Mouse (Mus musculus) gastrocnemius, postnatal 25 days (tissue): ENCODE results near the gene Nxph3. TPM values are rescaled to one million over a fixed set of nuclear protein-coding genes. Genes with fewer than 3 reads are reported as not detected.
"Not testable (repeated sequence)": the region's sequence is repeated elsewhere in the genome, so short reads cannot be mapped to it uniquely, and the experiment has no call there.

Experiments
- DNase-seq: peaks from one replicate; pipeline ENCODE4 v3.0.0; 2022
- total RNA-seq, 2 experiments: library from RNA; stranded (reverse); gene quantifications; 1 replicate in 1 of 2; 2 replicates in 1 of 2; pipeline ENCODE4 v1.2.3; 2021

Nxph3 gene
- total RNA-seq, 2 experiments from 2014 or later: 0.16 to 0.26 TPM

DNA sequence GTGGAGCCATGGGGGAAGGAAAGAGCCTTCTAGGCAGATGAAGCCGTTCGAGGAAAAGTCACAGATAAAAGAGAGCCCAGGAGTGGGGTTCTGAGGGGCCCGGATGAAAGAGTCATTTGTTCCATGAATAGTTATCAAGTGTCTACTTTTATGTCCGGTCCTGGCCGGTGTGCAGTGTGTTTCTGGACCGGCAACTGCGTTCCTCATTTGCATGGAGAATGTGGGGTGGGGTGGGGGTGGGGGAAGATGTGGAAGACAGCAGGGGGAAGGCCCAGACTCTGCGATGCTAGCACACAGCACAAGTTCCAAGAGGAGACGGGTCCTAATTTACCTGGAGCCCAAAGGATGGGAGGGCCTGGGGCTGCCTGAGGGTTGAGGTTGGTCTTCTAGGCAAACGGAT, 4.9 kb upstream of the Nxph3 start:
- DNase-seq: no peak

DNA sequence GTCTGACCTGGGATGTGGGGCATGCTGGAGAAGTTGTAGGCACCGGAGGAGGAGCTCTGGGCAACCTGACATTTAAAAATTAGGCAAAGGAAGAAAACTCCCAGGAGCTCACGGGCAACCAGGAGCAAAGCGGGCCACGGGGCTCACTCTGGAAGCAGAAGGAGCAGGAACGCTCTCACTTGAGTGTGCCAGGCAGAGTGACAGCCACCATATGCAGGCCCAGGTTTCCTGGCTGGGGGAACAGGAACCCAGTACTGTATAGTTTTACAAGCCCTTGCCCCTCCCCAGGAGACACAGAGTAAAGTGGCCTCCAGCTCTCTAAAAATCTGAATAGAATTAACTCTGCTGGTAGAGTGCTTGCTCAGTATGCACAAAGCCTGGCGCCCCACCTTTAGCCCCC, 2.8 kb upstream of the Nxph3 start:
- no peak for DNase-seq

DNA sequence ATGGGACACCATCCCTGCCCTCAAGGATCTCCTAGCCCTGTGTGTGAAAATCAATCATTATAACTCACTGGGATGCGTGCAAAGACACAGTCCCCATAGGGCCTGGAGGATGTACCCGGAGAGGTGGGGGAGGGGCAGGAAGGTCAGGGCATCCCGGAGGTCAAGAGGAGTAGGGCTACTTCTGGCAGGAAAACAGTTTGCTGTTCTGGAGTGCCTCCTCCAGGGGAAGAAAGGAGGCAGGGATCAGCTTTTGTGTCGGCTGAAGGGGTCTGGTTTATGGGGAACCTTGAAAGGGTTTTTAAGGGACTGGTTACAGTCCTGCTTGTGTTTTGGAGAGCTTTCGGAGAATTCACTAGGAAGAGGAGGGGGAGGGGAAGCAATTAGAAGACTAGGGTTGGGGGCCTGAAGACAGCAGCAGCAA, 2.1 kb upstream of the Nxph3 start:
- DNase-seq: no peak

DNA sequence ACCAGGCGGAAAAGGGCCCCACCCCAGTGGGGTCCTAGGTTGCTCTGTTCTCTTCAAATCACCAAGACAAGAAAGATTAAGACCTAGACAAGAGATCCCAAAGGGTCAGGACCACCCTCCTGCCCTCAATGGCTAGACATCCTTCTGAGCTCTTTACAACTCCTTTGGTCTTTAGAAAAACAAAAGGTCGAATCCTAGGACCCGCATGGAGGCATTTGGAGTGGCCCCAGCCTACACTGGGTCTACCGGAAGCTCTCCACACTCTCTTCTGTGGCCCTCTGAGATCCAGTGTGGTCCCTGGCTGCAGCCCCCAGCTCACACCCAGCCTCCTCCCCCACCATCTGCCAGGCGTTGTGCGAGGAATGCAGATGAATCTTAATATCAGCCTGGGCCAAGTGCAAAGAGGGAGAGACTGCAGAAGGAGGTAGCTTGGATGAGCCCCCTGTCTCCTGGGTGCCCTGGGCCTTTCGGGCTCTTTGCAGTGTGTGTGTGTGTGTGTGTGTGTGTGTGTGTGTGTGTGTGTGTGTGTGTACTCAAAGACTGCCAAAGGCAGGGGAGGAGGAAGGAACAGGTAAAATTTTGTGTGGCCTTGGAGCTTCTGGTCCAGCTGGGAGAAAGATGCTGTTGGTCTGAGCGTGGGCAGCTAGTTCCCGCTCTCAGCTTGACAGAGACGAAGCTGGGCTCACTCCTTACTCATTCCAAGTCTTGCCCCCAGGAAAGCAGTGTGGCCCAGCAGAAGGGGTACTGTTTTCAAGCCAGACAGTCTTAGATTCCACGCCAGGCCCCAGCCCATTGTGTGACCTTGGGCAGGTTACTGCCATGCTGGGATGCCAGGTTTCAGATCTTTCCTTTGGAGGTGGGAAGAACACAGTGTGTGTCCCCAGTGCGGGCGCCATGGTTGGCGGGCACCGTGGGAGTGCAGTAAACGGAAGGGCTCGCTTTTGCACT, 1.3 kb upstream of the Nxph3 start:
- no peak for DNase-seq

DNA sequence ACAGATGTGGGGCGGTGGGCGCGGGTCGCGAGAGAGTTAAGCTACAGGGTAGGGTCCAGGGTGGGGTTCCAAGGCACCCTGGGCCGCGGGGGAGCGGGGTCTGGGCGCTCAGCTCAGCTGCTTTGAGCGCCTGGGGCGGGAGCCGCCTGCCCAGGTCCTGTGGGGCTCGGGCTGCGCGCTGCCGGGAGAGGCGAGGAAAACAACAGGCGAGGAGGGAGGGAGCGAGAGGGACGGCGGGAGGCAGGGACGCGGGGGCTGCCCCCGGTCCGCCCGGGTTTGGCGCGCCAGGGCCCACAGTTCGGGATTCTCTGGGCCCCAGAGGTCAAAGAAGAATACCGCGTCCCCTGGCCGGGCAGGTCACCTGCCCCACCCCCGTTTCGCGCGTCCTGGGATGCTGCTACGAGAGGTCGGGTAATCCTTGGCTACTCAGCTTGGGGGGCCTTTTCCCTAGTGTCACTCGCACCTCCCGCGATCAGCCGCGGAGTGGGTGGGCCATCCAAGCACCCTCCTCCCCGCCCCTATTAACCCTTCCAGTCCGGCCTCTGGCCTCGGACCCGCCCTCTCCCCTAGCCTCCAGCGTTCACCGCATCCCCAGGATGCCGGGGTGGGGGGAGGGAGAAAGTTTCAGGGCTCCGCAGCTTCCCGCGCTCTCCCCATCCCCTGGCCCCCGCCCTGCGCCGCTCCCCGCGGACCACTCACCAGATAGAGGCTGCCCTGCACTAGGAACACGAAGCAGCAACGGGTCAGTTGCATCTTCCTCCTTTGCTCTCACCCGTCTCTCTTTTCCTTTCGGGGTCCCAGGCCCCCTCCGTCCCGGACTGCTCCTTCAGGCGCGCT, 691 bp downstream of the Nxph3 start:
- no peak for DNase-seq

DNA sequence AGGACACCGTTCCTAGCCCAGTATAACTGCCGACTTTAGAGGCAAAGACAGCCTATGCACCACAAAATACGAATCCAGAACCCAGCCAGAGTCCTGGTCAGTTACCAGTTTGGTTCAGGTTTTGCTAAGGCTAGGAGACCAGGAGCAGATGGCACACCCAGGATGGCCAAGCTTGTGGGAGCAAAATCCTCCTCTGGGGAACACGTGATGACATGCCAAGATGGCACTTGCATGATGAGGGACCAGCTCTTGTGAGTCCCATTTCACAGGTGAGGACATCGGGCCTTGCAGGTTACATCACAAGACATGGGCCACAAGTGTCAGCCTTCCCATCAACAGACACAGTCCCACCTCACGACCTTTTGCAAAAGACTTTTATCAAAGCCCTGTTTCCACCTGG, 2.0 kb downstream of the Nxph3 start:
- DNase-seq: no peak

DNA sequence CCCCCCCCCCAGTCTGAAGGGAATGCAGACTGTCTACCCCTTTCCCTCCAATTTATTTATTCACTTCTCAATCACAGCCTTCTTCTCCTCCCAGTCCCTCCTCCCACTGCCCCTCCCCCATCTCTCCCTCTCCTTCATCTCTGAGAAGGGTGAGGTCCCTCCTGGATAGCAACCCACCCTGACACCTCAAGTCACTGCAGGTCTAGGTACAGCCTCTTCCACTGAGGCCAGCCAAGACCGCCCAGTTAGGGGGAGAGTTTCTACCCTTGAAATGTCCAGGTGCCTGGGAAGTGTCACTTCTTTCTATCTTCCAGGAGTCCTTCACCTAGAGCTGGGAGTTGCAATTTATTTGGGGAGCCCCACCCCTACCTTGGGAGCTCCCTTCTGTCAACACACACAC, 2.5 kb downstream of the Nxph3 start:
- no peak for DNase-seq

DNA sequence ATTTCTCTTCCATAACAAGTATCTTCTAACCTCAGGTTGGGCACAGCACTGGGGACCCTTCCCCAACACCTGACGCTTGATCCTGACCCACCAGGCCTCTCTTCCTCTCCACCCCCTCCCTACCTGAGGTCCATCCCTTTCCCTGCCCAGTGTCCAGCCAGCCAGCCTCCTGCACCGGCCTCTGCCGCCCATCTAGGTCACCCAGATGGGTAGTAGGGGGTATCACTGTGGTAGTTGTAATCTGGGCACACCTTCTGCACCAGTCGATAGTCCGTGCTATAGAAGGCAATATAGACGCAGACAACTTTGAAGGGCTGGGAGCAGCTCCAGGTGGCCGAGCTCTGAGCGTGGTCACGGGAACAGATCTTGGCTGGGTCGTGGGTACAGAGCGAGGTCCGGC, 3.7 kb downstream of the Nxph3 start:
- no peak for DNase-seq

DNA sequence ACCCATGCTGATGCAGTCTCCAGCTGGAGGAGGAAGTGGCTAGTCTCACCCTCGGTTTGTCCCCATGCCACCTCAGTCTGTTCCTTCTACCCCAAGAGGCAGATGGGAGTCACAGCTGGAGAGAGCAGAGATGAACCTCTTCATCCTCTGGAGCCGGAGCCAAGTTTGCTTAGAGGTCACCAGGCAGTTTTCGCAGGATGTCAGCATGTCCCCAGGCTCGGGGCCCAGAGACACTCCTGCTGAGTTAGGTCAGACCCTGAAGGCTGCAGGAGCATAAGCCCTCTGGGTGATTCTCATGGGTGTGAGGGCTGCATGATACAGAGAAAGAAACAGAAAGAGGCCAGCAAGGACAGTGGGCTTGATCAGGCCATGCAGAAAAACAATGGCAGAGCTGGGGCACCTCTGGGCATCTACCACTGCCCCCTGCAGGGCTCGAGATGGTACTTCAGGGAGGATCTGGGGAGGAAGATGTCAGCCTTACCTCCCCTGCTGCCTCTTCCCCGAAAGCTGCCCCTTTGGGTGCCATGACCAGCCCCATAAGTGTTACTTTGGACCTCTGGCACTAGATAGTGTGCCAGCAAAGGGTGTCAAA, 5.1 kb downstream of the Nxph3 start:
- no peak for DNase-seq

DNA sequence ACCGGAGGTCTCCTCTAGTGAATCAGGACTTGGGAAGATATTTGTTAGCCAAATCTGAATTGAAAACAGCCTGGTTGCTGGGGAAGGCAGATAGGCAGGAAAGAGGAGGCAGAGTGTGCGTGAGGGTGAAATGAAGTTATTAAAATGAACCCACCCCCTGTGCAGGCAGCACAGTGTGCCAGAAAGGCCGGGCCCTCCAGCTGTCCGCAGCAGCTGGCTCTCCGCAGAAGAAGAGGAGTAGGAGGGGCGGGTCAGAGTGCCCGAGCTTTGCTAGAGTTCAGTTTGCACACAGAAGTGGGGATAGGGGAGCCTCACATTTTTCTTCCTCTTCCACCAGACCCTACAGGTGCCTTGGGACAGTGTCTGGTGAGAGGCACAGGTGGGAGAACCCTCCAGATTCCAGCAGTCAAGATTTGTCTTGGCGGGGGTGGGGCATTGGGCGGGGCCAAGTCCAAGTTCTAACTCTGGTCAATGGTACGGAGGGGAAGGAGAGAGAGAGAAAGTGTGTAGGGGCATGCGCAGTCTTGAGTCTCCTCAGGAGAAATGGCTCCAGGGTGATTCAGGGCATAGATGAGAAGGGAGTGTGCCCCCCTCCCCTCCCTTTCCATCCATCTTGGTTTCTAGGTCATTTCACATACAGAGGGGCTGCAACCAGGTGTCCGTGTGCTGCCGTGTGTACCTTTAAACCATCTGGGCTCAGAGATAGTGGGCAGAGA, 6.0 kb downstream of the Nxph3 start:
- DNase-seq: no peak

DNA sequence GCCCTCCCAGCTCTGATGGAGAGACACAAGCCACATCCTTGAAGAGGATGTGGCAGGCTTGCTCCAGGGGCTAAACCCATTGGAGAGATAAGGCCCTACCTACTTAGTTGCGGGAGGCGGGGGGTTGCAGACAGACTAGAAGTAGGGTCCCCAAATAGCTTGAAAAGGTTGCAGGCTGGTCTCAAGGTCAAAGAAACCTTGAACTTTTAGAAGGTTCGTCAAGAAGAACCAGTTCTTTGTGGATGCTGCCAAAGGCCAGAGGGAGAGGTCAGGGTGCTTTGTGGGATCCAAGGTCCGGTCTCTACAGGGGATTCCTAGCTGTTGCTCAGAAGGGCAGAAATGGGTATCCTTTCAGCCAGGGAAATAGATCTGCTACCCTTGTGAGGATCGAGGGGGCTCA, 6.6 kb downstream of the Nxph3 start:
- no peak for DNase-seq

DNA sequence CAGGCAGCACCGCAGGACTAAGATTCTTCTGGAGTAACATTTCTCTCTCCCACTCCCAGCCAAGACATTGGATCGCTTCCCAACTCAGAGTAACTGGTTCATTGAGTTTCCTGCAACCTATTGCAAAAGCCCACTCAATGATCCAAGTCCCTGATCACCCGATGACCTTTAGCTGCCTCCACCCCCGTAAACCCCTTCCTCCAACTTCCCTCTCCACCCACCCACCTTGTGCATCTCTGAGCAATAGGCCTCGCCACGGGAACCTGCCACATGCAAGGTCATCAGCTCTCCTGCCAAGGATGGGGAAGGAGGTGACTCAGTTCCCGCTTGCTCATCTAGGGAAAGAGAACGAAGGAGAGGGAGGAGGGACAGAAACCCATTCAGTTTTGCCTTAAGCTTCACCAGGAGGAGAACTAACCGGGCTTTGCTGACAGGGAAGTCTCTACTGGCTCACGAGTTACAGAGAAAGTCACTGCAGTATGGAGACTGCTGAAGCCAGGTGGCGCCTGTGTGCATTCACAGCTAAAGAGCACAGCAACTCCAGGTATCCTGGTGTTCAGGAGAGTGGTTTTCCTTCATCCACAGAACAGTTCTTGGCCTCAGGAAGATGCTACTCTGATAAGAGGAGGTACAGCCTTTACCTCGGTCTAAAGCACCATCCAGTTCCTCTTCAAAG, 7.2 kb downstream of the Nxph3 start:
- no peak for DNase-seq

DNA sequence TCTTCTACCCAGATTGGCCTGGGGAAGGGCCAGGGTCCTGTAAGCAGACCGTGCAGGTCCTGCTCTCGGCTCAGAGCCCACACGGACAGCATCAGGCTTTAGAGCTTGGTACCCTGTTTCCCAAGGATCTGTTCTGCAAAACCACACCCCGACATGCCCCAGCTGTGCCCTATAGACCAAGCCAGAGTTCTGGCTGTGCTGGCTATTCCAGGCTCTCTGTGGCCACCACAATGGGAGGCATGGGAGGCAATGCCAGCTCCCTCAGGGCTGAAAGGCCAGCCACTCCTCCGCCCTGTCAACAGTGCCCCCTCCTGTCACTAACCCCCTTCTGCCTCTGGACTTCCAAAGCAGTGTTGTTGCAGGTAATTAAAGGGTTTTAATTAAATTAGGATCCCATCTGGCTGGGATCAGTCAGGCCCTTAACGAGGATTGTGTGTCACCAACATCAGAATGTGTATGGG, 10.1 kb downstream of the Nxph3 start:
- DNase-seq: no peak

DNA sequence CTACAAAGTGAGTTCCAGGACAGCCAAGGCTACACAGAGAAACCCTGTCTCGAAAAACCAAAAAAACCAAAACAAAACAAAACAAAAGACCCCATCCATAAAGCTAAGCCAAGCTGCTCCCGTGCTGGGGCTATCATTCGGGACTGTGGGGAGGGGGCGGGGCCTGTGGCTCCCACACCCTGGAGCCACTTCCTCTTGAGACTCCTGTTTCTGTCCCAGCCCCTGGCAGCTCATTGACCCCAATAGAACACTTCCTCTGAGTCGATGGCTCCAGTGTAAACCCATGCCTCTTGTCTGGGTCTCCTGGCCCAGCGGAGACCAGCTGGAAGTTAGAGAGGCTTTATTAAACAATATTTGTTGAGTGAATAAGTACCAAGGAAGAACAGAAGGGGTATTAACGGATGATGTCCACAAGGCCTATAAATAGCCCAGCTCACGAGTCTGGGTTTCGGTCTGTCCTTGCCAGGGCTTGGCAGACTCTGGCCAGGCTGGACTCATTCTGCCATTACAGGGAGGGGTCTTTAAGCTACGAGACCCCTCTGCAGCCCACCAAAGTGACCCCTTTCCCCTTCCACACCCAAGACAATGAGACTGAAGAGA, 10.7 kb downstream of the Nxph3 start:
- DNase-seq: no peak

DNA sequence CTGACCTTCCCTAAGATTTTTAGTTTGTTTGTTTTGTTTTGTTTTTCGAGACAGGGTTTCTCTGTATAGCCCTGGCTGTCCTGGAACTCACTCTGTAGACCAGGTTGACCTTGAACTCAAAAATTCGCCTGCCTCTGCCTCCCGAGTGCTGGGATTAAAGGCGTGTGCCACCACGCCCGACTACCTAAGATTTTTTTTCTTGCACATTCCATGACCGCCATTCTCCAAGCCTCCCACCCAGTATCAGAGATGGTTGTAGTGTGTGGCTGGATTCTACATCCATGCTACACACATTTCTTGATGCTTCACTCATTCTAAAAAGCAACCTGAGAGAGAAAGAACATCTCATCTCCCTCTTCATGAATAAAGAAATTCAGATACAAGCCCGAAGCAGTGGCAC, 12.5 kb downstream of the Nxph3 start:
- not testable (repeated sequence) for DNase-seq

DNA sequence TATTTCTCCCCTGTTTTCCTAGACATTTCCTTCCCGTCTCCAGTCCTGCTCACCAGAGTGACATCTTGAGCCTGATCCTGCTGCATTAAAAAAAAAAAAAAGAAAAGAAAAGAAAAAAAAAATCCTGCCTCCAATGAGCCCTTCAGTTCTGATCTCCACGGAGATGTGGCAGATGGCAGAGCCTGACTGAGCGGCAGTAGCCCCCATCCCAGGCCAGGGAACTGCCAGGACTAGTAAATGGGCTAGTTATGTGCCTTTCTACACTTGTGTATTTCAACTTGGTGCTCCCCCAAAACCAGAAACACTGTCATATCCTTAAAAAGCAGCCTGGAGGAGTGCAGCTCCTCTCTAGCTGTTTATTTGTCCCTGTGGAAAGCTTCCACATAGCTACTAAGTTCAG, 13.5 kb downstream of the Nxph3 start:
- DNase-seq: no peak

DNA sequence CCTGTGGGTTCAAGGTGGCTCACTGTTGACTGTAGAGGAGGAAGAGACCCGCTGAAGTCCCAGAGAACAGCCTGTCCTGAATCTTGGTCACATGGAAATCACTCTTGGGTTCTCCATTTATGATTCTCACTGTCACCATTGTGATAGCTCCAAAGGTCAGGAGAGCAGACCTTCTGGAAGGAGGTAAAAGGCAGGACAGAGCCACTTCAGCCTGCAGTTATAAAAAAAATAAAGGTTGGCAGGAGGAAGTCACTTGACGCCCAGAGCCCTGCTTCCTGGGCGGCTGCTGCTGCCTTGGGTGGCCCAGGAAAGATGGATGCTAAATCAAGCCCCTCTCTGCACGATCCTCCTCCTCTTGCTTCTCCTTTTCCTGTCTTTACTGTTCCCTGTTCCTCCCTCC, 14.0 kb downstream of the Nxph3 start:
- no peak for DNase-seq

DNA sequence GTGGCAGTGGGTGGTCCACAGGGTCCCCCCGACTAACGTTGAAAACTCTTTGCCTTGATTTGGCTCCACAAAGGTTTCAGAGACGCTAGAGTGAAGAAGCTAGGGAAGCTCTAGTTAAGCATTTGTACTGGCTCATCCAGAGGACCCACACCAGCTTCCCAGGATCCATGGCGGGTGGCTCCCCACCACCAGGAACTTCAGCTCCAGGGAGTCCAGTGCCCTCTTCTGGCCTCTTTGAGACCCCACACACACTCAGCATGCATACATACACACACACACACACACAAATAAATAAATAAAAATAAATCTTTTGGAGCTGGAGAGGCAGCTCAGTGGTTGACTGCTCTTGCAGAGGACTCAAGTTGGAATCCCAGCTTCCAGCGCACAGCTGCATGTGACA, 16.4 kb downstream of the Nxph3 start:
- no peak for DNase-seq

DNA sequence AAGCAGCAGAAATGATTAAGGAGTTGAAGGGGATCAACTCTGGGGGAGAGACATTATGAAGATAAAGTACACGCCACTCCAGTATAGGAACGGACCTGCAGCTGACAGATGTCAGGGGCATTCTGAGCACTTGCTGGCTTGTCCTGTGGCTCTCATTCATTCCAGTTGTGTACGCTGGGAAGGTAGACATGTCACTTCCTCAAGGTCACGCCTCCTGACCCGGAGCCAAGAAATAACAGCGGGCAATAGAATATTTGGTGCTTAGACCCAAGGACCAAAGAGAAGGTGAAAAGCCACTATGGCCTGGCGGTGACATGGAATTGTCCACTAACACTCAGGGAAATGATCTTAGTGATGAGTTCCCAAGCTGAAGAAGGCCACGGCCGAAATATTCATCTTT, 18.5 kb downstream of the Nxph3 start:
- DNase-seq: no peak

DNA sequence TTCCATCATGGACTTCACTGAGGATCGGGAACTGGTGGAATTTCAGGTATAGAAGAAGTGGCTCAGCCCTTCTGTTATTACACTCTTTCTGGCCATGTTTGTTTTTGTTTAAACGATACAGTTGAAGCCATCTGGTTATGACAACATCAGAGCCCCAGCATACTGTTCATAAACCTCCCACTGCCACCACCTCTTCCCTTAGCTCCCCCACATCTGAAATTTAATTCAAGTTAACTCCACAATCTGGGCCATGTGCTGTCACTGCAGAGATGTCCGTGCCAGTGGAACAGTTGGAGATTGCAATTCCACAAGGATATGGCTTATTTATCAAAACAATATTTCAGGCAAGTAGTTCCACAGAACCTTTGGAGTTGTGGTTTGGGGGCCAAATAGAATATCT, 20.0 kb downstream of the Nxph3 start:
- DNase-seq: no peak

DNA sequence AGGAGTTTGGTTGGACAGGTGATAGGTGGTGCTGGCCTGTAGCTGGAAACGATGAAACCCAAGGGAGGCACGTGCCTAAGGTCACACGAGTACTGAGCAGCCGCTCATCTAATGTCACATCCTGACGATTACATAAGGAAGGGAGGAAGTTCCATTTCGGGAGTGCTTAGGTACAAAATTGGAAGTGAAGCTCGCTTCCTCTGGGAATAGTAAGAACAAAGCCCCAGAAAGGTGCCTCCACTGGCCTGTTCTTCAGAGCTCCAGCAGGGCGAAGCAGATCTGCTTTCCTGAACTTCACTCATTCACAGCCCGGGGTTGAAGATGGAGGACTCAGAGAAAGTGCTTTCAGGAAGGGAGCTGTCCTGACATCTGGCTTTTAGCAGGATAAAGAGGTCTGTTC, 20.4 kb downstream of the Nxph3 start:
- no peak for DNase-seq
